Mouse (Mus musculus): ENCODE data around the gene Asic5. TPM values are rescaled to one million over a fixed set of nuclear protein-coding genes. Genes with fewer than 3 reads are reported as not detected.

Gene Asic5
- total and polyA plus RNA-seq, 3 experiments: not detected

DNA sequence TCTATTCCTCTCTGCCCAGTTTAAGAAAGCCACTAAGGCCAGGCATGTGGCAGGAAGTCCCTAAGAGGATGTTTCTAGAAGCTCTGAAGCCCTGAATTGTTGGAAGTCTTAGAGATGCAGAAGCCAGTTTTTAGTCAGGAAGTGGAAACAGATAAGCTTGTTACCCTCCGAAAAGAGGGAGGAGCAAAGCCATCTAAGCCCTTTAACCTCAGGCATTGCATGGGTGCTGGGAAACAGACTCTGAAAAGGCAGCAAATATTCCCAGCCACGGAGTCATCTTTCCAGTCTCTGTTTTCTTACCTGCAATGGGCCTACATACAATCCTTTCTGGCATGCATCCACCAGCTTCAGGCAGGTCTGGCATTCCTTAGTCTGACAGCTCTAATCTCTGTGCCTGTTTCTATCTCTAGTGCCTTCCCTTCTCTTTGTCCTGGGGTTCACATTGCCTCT is 7.6 kb downstream of the Asic5 start:
- no peak for DNase-seq (ENCODE audit: extremely low read depth)
- TF ChIP-seq ZNF384 (IDR thresholded peaks at IDR 0.05; ENCODE audit: low read depth, low read length): no peak
- TF ChIP-seq TCF12 (IDR thresholded peaks at IDR 0.05; ENCODE audit: low read depth, low read length): no peak
- TF ChIP-seq CHD2 (IDR thresholded peaks at IDR 0.05; ENCODE audit: low read length): no peak
- TF ChIP-seq ZC3H11A (IDR thresholded peaks at IDR 0.05; ENCODE audit: low read depth, low read length): no peak
- TF ChIP-seq BHLHE40 (IDR thresholded peaks at IDR 0.05; ENCODE audit: low read depth, low read length): no peak
- TF ChIP-seq NRF1 (IDR thresholded peaks at IDR 0.05; ENCODE audit: low read depth, low read length): no peak
- TF ChIP-seq USF1 (IDR thresholded peaks at IDR 0.05; ENCODE audit: low read depth, low read length): no peak
- TF ChIP-seq USF2 (conservative IDR thresholded peaks at IDR 0.05; ENCODE audit: low read depth, low read length): no peak
- Histone ChIP-seq H3K4me1 (ENCODE audit: control insufficient read depth in 1 of 2, insufficient read depth in 2 of 2) (peaks cover 0 to 8% of the 10 kb centered on the region in 2 experiments; a peak in 2 of 4 replicates), H3K27ac (ENCODE audit: insufficient read depth, low read depth) (no peak overlapping the region), H3K4me2 (ENCODE audit: insufficient read depth, low read depth, poor library complexity, severe bottlenecking) (no peak overlapping the region), H3K79me2 (replicated peaks; ENCODE audit: control insufficient read depth, extremely low read depth, insufficient read depth, poor library complexity, severe bottlenecking) (no peaks in the 10 kb centered on the region), H3K9me3 (replicated peaks; ENCODE audit: low read length) (peaks cover 3% of the 10 kb centered on the region), H3K36me3 (replicated peaks in 1 of 2; ENCODE audit: control insufficient read depth in 1 of 2, insufficient read depth in 1 of 2, low read length in 1 of 2) (no peaks in the 10 kb centered on the region), H3K4me3 (replicated peaks in 1 of 3; ENCODE audit: low read depth in 2 of 3, low read length in 2 of 3, poor library complexity in 1 of 3) (no peak overlapping the region), H3K27me3 (replicated peaks) (no peaks in the 10 kb centered on the region), H3K9ac (ENCODE audit: insufficient read depth, low read depth) (no peak overlapping the region)
- in situ Hi-C loops (cut with MboI; ENCODE audit: low pct_ligation_motif_present, low pct_unique_long_range_greater_than_20kb, low sequenced_read_pairs): no loop called here
- dilution Hi-C loops (cut with MboI; ENCODE audit: extremely low pct_ligation_motif_present, extremely low pct_unique_long_range_greater_than_20kb, low sequenced_read_pairs): no loop called here

DNA sequence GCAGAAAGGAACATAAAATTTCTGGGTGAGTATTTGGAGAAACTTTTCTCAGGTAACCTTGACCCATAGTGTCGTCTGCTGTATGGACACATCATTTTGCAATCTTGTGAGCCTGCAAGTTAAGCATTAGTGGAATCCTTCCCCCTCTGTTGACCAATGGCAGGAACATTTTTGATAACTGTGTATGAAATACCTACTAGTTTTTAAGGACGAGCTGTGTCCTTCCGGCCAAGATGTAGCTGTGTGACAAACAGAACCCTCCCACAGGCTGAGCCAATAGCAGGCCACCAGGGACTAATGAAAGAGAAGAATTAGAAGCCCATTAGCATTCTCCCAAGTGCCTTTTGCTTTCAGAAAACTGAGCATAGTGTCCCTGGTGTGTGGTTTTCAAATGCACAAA is 8.4 kb downstream of the Asic5 start:
- Histone ChIP-seq H3K27ac (ENCODE audit: insufficient read depth, low read depth) (no peak overlapping the region), H3K4me1 (ENCODE audit: control insufficient read depth in 1 of 2, insufficient read depth in 2 of 2) (peaks cover 0 to 8% of the 10 kb centered on the region in 2 experiments; a peak in 2 of 4 replicates), H3K9ac (ENCODE audit: insufficient read depth, low read depth) (no peak overlapping the region), H3K9me3 (replicated peaks; ENCODE audit: low read length) (peaks cover 3% of the 10 kb centered on the region), H3K36me3 (replicated peaks in 1 of 2; ENCODE audit: control insufficient read depth in 1 of 2, insufficient read depth in 1 of 2, low read length in 1 of 2) (no peaks in the 10 kb centered on the region), H3K79me2 (replicated peaks; ENCODE audit: control insufficient read depth, extremely low read depth, insufficient read depth, poor library complexity, severe bottlenecking) (no peaks in the 10 kb centered on the region), H3K27me3 (replicated peaks) (no peaks in the 10 kb centered on the region), H3K4me2 (ENCODE audit: insufficient read depth, low read depth, poor library complexity, severe bottlenecking) (no peak overlapping the region), H3K4me3 (replicated peaks in 1 of 3; ENCODE audit: low read depth in 2 of 3, low read length in 2 of 3, poor library complexity in 1 of 3) (no peak overlapping the region)
- DNase-seq (ENCODE audit: extremely low read depth): no peak
- in situ Hi-C loops (cut with MboI; ENCODE audit: low pct_ligation_motif_present, low pct_unique_long_range_greater_than_20kb, low sequenced_read_pairs) (no loop called here), dilution Hi-C loops (cut with MboI; ENCODE audit: extremely low pct_ligation_motif_present, extremely low pct_unique_long_range_greater_than_20kb, low sequenced_read_pairs) (no loop called here)
- no peak for TF ChIP-seq MXI1 (IDR thresholded peaks at IDR 0.05; ENCODE audit: low read depth, low read length)
- no peak for TF ChIP-seq JUND (conservative IDR thresholded peaks at IDR 0.05; ENCODE audit: low read depth, low read length)
- no peak for TF ChIP-seq ZKSCAN1 (IDR thresholded peaks at IDR 0.05; ENCODE audit: borderline replicate concordance, low read depth, low read length)
- TF ChIP-seq CHD1 (IDR thresholded peaks at IDR 0.05; ENCODE audit: low read depth, low read length): no peak
- no peak for TF ChIP-seq HCFC1 (IDR thresholded peaks at IDR 0.05; ENCODE audit: low read depth, low read length)
- no peak for TF ChIP-seq TBP (conservative IDR thresholded peaks at IDR 0.05; ENCODE audit: low read depth, low read length)
- TF ChIP-seq KAT2A (IDR thresholded peaks at IDR 0.05; ENCODE audit: insufficient replicate concordance, low read length): no peak
- no peak for TF ChIP-seq PAX5 (IDR thresholded peaks at IDR 0.05; ENCODE audit: low read length)
- TF ChIP-seq CTCF (conservative IDR thresholded peaks at IDR 0.05 in 1 of 2, IDR thresholded peaks at IDR 0.05 in 1 of 2; ENCODE audit: low read depth in 2 of 2, low read length in 2 of 2): no peak
- no peak for TF ChIP-seq UBTF (IDR thresholded peaks at IDR 0.05; ENCODE audit: low read depth, low read length)
- no peak for TF ChIP-seq RAD21 (IDR thresholded peaks at IDR 0.05; ENCODE audit: low read depth, low read length)
- no peak for TF ChIP-seq EP300 (IDR thresholded peaks at IDR 0.05; ENCODE audit: low read length)
- TF ChIP-seq NELFE (IDR thresholded peaks at IDR 0.05; ENCODE audit: low read depth, low read length): no peak

Measured in CH12.LX (cell line).